19 mouse cellular contexts compared by ENCODE assay signal in genomic region chr17:15060356-15060755, GRCm38 (mm10). TPM values are rescaled to one million over a fixed set of nuclear protein-coding genes. Genes with fewer than 3 reads are reported as not detected.
"Had no signal": no experiment of that assay in that cellular context is flagged by ENCODE, and none has a peak within 500 bp of the region (broad histone marks: within the 10 kb centered on the region; RNA-seq: fewer than 3 reads in every experiment).

No protein-coding gene starts in this region.

- H3K4me3 ChIP-seq: liver, embryonic 13.5 days; liver, embryonic 15.5 days; megakaryocyte, embryonic 14.5 days; midbrain, embryonic 13.5 days; midbrain, embryonic 15.5 days; neural tube, embryonic 12.5 days; stomach, embryonic 15.5 days had no signal

- H3K9ac ChIP-seq: liver, embryonic 13.5 days; liver, embryonic 15.5 days; liver, postnatal 0 days; lung, embryonic 14.5 days; midbrain, embryonic 13.5 days; midbrain, embryonic 15.5 days; neural tube, embryonic 12.5 days; stomach, embryonic 15.5 days had no signal

- H3K27me3 ChIP-seq: liver, embryonic 13.5 days; liver, embryonic 15.5 days; megakaryocyte, embryonic 14.5 days; midbrain, embryonic 13.5 days; midbrain, embryonic 15.5 days; neural tube, embryonic 12.5 days; stomach, embryonic 15.5 days had no signal

- H3K9me3 ChIP-seq: liver, embryonic 13.5 days; liver, embryonic 15.5 days; megakaryocyte, embryonic 14.5 days; midbrain, embryonic 13.5 days; midbrain, embryonic 15.5 days; neural tube, embryonic 12.5 days; stomach, embryonic 15.5 days had no signal

- H3K27ac ChIP-seq: liver, embryonic 13.5 days; liver, embryonic 15.5 days; macrophage; midbrain, embryonic 13.5 days; midbrain, embryonic 15.5 days; neural tube, embryonic 12.5 days; stomach, embryonic 15.5 days; stomach, postnatal 0 days had no signal

- ATAC-seq: liver, postnatal 0 days; midbrain, embryonic 13.5 days; midbrain, embryonic 15.5 days had no signal

- H3K4me2 ChIP-seq: liver, embryonic 13.5 days; liver, embryonic 15.5 days; lung, embryonic 14.5 days; midbrain, embryonic 11.5 days; midbrain, embryonic 13.5 days; midbrain, embryonic 15.5 days; neural tube, embryonic 12.5 days; stomach, embryonic 15.5 days had no signal

- DNase-seq: liver, embryonic 13.5 days; liver, postnatal 0 days; lung, embryonic 14.5 days; lung, postnatal 14 days; lung, postnatal 36 days; right cerebral cortex, postnatal 14 days; thymus, adult 2 months; thymus, postnatal 25 days; thymus, postnatal 4 days had no signal

- H3K4me1 ChIP-seq: midbrain, embryonic 13.5 days; midbrain, embryonic 15.5 days; neural tube, embryonic 12.5 days; stomach, embryonic 15.5 days had no signal

RNA-seq across cellular contexts. Expression of gene Tcte3, which starts 19.1 kb away (rescaled TPM):
- polyA plus RNA-seq: lung, embryonic 14.5 days; macrophage; midbrain, embryonic 11.5 days; midbrain, embryonic 13.5 days; midbrain, postnatal 0 days; neural tube, embryonic 12.5 days; stomach, embryonic 15.5 days; thymus, adult 2 months had no signal
